21 mouse cellular contexts compared by ENCODE assay signal in genomic region chr11:22964401-22964800, GRCm38 (mm10).
"Had no signal": no experiment of that assay in that cellular context is flagged by ENCODE, and none has a peak within 500 bp of the region (broad histone marks: within the 10 kb centered on the region; RNA-seq: fewer than 3 reads in every experiment).

No protein-coding gene starts in this region.

- H3K36me3 ChIP-seq: midbrain, embryonic 15.5 days had no signal

- H3K4me3 ChIP-seq: kidney, embryonic 15.5 days; limb, embryonic 12.5 days; limb, embryonic 15.5 days; lung, embryonic 15.5 days; midbrain, embryonic 12.5 days; midbrain, embryonic 15.5 days; neural tube, embryonic 13.5 days; stomach, embryonic 15.5 days had no signal

- H3K27ac ChIP-seq: kidney, embryonic 15.5 days; limb, embryonic 12.5 days; limb, embryonic 15.5 days; lung, embryonic 15.5 days; macrophage; midbrain, embryonic 12.5 days; midbrain, embryonic 15.5 days; neural tube, embryonic 13.5 days; stomach, embryonic 15.5 days had no signal

- H3K4me1 ChIP-seq: kidney, embryonic 15.5 days; limb, embryonic 12.5 days; limb, embryonic 15.5 days; midbrain, embryonic 12.5 days; midbrain, embryonic 15.5 days; neural tube, embryonic 13.5 days; stomach, embryonic 15.5 days had no signal

- ATAC-seq: inflammation-experienced regulatory T-cells, adult 6 months; intestine, embryonic 16.5 days; midbrain, embryonic 15.5 days had no signal

- H3K9me3 ChIP-seq: limb, embryonic 15.5 days; lung, embryonic 15.5 days; stomach, embryonic 15.5 days had no signal

- DNase-seq: kidney, adult 8-10 months; kidney, postnatal 10 days; kidney, postnatal 36 days; left cerebral cortex, postnatal 4 days; lung, adult 18-20 months; lung, postnatal 10 days; retina, postnatal 1 day; right cerebral cortex, postnatal 25 days; spleen, adult 18-20 months; thymus, postnatal 25 days had no signal

- H3K9ac ChIP-seq: kidney, embryonic 15.5 days; limb, embryonic 12.5 days; limb, embryonic 15.5 days; lung, embryonic 15.5 days; midbrain, embryonic 12.5 days; midbrain, embryonic 15.5 days; neural tube, embryonic 13.5 days; stomach, embryonic 15.5 days had no signal

- H3K4me2 ChIP-seq: kidney, embryonic 15.5 days; limb, embryonic 12.5 days; limb, embryonic 15.5 days; lung, embryonic 15.5 days; midbrain, embryonic 12.5 days; midbrain, embryonic 15.5 days; neural tube, embryonic 13.5 days; stomach, embryonic 15.5 days had no signal

- H3K27me3 ChIP-seq: kidney, embryonic 15.5 days; limb, embryonic 12.5 days; limb, embryonic 15.5 days; lung, embryonic 15.5 days; midbrain, embryonic 12.5 days; midbrain, embryonic 15.5 days; neural tube, embryonic 13.5 days; stomach, embryonic 15.5 days had no signal
